Mouse (Mus musculus) retina, adult 2 months (tissue): ENCODE data around the gene Fstl1.

Source experiments
- DNase-seq: peaks from one replicate; pipeline ENCODE4 v3.0.0-alpha.2; 2012; ENCODE audit warnings: low read depth, low spot score

The Fstl1 gene

DNA sequence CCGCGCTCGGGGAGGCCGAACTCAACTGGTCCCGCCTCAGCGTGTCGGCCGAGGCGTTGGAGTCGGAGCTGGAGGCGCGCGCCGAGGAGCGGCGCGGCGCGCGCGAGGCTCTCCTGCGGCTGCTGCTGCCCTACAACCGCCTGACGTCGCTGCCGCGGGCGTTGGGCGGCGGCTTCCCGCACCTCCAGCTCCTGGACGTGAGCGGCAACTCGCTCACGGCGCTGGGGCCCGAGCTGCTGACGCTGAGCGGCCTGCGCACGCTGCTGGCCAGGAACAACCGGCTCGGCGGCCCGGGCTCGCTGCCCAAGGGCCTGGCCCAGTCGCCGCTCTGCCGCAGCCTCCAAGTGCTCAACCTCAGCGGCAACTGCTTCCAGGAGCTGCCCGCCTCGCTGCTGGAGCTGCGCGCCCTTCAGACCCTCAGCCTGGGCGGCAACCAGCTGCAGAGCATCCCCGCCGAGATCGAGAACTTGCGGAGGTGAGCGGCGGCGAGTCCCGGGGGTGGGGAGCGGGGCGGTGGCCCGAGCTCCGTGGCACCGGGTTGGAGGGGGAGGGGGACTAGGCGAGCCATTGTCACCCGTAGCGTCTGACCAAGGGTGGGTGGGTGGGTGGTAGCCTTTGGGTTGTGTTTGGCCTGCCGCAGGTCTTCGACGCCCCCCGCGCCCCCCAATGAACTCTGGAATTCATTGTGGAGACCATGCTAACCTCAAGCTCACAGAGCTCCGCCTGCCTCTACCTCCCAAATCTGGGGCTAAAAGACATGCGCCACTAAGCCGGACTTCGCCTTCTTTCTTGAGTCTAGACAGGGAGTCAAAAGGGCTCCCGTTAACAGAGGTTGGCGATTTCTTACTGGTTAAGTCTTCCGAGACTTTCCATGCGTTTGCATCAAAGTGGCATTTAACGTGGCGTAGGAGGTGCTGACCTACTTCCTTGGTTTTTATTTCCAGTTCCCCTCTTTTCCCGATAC lies 92.1 kb downstream of the Fstl1 start:
- DNase-seq: no peak

DNA sequence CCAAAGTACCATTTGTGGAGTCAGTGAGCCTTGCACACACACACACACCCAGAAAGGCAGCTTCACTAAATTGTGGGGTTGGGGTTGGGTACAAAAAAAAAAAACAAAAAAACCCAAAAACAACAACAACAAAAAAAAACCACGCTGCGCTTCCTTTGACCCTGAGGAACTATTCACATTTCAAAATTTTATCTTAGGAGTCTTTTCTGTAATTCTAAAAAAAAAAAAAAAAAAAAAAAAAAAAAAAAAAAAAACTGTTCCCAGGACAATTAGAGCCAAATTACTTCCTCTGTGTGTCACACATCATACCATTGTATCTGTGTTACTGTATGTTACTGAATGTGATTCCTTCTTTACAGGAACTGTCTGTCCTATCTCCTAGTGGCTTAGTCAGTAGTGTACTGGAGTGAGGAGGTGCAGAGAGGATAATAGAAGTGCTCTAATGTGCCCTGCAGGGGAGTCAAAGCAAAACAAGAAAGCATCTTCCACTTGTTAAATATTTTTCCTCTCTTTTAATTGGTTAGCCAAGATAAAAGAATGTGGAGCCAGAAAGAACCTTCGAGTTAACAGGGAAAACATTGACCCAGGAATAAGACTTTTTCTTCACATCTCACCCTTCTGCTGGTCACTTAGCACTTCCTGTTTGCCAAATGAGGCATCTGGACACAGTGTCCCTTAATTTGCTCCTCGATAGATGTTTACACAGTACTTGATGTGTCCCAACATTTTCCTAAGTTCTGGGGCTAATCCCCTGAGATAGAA lies 93.0 kb downstream of the Fstl1 start:
- no peak for DNase-seq

DNA sequence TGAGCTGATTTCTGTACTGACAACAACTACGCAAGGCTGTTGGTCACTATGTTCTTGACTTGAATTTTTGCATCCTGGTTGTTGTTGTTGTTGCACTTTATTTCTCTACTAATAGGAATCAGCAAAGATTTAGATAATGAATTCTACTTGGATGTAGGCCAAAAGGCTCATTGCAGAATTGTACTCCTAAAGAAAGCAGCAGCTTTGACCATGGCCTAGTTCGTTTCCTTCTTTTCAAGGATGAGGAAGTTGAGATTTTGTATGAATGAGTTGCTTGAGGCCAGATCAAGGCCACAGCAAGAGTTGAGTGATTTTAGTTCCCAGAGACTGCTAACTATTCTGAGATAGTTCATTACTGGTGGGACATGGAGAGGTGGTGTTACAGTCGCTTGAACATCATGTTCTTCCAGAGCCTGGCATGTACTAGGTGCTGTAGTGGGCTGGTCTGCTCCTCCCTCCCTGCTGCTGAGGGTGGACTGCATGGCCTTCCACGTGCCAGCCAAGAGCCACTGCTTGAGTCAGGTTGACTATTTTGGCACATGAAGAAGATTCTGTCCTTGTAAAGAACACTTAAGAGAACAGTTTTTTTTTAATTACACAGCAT lies 94.5 kb downstream of the Fstl1 start:
- DNase-seq: no peak

DNA sequence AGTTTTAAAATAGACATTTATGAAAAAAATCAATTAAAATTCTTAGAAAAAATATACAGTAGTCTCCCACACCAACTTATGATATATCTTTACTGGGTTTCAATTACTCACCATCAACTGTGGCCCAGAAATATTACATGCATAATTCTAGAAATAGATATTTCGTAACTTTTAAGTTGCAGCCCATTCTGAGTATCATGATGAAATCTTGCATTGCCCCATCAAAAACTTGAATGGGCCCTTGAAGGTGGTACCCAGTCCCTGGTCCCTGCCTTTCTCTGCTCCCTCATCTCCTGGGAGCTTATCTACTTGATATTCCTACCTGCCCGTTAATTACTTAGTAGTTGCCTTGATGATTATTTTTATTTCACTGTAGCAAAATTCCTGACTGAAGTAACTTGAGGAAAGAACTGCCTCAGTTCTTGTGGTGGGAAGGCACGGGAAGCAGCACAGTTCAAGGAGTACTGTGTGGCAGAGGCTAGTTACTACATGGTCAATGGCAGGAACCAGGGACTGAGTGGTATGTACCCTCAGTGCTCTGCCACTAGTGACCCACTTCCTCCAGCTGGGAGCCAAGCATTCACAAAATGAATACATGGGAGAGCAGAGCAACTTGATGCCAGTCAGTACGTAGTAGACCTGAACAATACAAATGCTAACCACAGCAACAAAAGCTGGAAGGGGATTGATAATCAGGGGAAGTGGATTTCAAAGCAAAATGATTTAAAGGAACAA lies 98.0 kb downstream of the Fstl1 start:
- DNase-seq: no peak

DNA sequence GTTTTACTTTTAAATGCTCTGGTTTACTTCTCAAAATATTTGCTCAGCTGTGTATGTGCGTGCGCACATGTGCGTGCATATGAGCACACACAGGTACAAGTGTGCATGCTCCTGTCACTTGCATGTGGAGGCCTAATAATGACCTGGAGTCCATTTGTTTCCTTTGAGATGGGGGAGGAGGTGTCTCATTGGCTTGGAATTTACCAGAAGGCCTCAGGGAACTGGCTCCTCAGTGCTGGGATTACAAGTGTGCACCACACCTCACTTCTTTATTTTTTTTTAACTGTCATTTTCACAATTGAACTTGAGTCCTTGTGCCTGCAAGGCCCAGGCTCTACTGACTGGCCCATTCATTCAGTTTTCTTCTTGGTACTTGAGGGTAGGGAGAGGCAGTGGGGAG lies 100.7 kb downstream of the Fstl1 start:
- DNase-seq: no peak

DNA sequence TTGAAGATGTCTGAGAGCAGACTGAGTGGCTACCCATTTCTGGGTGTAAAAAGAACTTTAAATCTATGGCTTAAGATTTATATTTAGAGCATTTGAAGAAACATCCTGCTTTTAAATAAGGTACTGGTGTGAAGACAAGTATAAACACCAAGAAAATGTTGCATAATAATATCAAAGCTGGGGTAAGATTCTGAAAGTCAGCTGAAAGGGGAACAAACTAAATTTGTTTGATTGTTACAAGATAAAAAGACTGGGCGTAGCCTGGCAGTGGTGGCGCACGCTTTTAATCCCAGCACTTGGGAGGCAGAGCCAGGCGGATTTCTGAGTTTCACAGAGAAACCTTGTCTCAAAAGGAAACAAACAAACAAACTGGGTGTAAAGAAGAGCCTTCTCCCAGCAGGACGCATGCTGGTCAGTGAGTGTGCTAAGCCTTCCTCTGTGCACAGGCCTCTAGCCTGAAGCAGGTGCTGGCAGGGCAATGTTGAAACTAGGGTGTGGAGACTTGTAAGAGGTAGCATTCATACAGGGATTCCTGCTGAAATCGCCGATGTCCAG lies 102.4 kb downstream of the Fstl1 start:
- no peak for DNase-seq

DNA sequence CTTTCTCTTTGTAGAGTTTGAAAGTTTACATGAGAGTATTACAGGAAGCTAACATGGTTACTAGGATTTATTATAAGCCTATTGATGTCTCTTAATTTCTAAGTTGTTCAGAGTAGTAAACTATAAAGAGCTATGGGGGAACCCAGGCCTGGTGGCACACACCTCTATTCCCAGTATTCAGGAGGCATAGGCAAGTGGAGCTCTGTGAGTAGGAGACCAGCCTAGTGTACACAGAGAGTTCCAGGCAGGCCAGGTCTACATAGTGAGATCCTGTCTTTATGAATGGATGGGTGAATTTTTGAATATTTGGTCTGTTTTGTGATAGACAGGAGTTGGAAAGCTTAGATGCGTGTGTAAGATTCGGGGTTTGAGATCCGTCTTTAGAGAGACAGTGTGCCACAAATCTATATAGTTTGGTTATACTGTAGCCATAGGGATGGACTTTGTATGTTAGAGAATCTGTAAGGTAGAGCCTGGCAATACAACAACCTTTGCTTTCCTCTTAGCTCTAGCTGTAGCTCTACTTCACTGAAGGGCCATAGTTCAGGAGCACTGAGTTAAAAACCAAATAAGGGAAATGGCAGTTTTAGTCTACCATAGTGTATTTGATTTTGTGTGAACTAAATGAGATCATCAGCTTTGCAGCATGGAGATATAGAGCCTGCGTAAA lies 103.2 kb downstream of the Fstl1 start:
- no peak for DNase-seq

DNA sequence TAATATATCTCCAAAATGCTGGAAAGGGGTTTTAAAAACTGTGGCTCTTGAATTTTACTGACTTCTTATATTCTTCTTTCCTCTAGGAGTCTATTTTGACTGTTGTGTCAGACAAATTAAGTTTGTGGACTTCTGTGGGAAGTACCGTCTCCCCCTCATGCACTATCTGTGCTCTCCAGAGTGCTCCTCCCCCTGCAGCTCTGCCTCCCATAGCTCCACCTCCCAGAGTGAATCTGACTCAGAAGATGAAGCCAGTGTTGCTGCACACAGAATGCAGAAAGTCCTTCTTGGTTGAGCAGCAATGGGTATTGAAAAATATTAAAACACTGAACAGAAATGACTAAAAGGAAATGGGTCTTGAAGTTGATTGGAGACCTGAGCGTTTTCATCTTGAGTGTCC lies 104.5 kb downstream of the Fstl1 start:
- DNase-seq: no peak
